Mouse (Mus musculus) liver, embryonic 14 days (tissue): ENCODE data around the gene Foxf1. TPM values are rescaled to one million over a fixed set of nuclear protein-coding genes. Genes with fewer than 3 reads are reported as not detected.

ENCODE experiments used
- polyA plus RNA-seq: library from polyadenylated mRNA; depleted of rRNA; stranded (reverse); fragments of >200 nt; gene quantifications from 2 replicates; pipeline ENCODE4 v1.2.3, GENCODE M21; 2012; rRNA removed

Gene Foxf1
- polyA plus RNA-seq, result 2.0 and 2.2 TPM in 2 replicates

DNA sequence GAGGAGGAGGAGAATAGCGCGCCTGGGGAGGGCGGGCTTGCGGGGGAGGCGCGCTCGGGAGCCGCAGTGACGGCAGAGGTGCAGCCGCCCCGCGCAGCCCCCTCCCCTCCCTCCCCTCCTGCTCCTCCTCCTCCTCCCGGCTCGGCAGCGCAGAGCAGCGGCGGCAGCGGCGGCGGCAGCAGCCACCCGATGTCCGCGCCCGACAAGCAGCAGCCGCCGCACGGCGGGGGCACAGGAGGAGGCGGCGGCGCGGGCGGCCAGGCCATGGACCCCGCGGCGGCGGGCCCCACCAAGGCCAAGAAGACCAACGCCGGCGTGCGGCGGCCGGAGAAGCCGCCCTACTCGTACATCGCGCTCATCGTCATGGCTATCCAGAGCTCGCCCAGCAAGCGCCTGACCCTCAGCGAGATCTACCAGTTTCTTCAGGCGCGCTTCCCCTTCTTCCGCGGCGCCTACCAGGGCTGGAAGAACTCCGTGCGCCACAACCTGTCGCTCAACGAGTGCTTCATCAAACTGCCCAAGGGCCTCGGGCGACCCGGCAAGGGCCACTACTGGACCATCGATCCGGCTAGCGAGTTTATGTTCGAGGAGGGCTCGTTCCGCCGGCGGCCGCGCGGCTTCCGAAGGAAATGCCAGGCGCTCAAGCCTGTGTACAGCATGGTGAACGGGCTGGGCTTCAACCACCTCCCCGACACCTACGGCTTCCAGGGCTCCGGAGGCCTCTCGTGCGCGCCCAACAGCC, at the start of gene Foxf1:
TSS of gene Foxf1 (plus strand) at position 177 of the 742 bp plus-strand sequence.

GRCm38 (mm10) chr8:121107668-121108656, 23.8 kb downstream of the Foxf1 start, which contains the start of gene Mthfsd:
Mthfsd (minus strand) TSS chr8:121108392.

GRCm38 (mm10) chr8:121115948-121116347, 31.8 kb downstream of the Foxf1 start, which contains the start of gene Foxc2:
Foxc2 (plus strand) TSS chr8:121116171.

GRCm38 (mm10) chr8:121127756-121128375, 43.7 kb downstream of the Foxf1 start, which contains the start of gene Foxl1:
Foxl1 (plus strand) TSS chr8:121127940.

Other genes starting within 250 kb of the Foxf1 start
- 18.0 and 19.5 TPM in 2 replicates for gene Mthfsd, start 24.0 kb downstream of the Foxf1 start, polyA plus RNA-seq
- 0.05 and 0.06 TPM in 2 replicates for gene Foxc2, start 31.8 kb downstream of the Foxf1 start, polyA plus RNA-seq
- gene Foxl1, start 43.6 kb downstream of the Foxf1 start, polyA plus RNA-seq, result 0.03 and 0.05 TPM in 2 replicates